Mouse (Mus musculus) limb, embryonic 15.5 days (tissue): Measurements from ENCODE around the gene Eaf2. TPM values are rescaled to one million over a fixed set of nuclear protein-coding genes. Genes with fewer than 3 reads are reported as not detected.
A peak's percentile ranks its signal among the peaks of the same experiment; 100 is the strongest.

Source experiments
- ATAC-seq: fragments of 200-750 bp; cut with Nextera tagmentation; 2 replicates; pipeline ENCODE4 v1.8.0; 2017; ENCODE audit warnings: low read depth, moderate TSS enrichment; ENCODE audit not compliant: insufficient number of reproducible peaks, low FRiP score, low TSS enrichment
- H3K27ac ChIP-seq: fragments of 300-500 bp; sonication (generic); 2 replicates; pipeline ENCODE4 v1.5.1; 2015; ENCODE audit warnings: moderate library complexity, mild to moderate bottlenecking, inconsistent platforms
- H3K27me3 ChIP-seq: fragments of 300-500 bp; sonication (generic); 2 replicates; pipeline ENCODE4 v1.6.1; 2015; ENCODE audit warnings: inconsistent platforms
- H3K36me3 ChIP-seq: fragments of 300-500 bp; sonication (generic); 2 replicates; pipeline ENCODE4 v1.6.1; 2015; ENCODE audit warnings: inconsistent platforms
- H3K4me1 ChIP-seq: fragments of 300-500 bp; sonication (generic); 2 replicates; pipeline ENCODE4 v1.6.1; 2015; ENCODE audit warnings: inconsistent platforms
- H3K4me2 ChIP-seq: fragments of 300-500 bp; sonication (generic); 2 replicates; pipeline ENCODE4 v1.6.1; 2015; ENCODE audit warnings: mild to moderate bottlenecking, inconsistent platforms
- H3K4me3 ChIP-seq: fragments of 300-500 bp; sonication (generic); 2 replicates; pipeline ENCODE4 v1.5.1; 2015; ENCODE audit warnings: mild to moderate bottlenecking, inconsistent platforms
- H3K9ac ChIP-seq: fragments of 300-500 bp; sonication (generic); 2 replicates; pipeline ENCODE4 v1.6.1; 2015; ENCODE audit warnings: inconsistent platforms
- H3K9me3 ChIP-seq: fragments of 300-500 bp; sonication (generic); 2 replicates; pipeline ENCODE4 v1.6.1; 2016; ENCODE audit warnings: inconsistent platforms
- WGBS: fragments of 180-500 bp; shearing (Covaris S2); methylation state at CpG from one replicate; pipeline ENCODE4 v1.1.7; 2015; 5-methylcytosine and 5-hydroxymethylcytosine counted together
- polyA plus RNA-seq: library from polyadenylated mRNA; unstranded; fragments of >200 nt; fragmentation: Nextera tagmentation; extraction: Ambion mirVana; gene quantifications from 2 replicates; pipeline ENCODE4 v1.2.1, GENCODE M21; 2015

Gene Eaf2
- polyA plus RNA-seq = 9.8 and 10.7 TPM in 2 replicates

DNA sequence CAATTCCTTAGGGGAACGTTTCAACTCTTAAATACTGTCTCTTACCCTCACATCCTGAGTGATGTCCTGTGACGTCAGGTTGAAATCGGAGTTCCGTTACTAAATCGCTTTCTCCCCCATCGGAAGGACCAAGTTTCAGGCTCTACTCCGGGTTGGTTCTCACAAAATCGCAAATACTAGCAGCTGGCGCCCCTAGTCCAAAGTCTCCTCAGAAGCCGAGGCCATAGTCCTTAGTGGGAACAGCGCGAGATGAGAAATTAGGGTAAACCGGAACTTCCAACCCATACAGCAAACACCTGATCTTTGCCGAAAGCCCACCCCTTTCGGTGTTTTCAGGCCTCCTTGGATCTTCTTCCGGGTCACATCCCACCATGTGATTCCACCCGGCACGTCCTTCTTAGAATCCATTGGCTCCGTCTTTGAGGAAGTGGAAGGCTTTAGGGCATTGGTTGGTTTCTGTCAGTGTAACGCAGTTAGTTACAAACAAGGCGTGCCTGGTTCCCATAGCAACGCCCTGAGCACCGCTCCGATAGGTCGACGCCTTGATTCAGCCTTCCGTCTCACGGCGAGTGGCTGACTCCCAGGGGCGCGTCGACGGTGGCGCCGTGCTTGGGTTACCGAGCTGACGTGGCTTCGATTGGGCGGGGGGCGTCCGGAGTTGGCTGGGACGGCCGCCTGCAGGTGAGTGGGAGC is at the start of gene Eaf2, which contains the start of gene Golgb1:
Gene Eaf2 (minus strand): TSS at position 421 of the 693 bp plus-strand sequence.
Gene Golgb1 (plus strand): TSS at position 558 of the 693 bp plus-strand sequence.
- Histone ChIP-seq H3K9ac (peak within 1 kb of the TSS; percentile 70), H3K4me3 (peak within 1 kb of the TSS; percentile 80), H3K4me2 (peak within 1 kb of the TSS; percentile 56), H3K27ac (peak within 1 kb of the TSS; percentile 90), H3K27me3 (no peaks in the 10 kb centered on the region), H3K9me3 (no peaks in the 10 kb centered on the region), H3K36me3 (peaks cover 16% of the 10 kb centered on the region), H3K4me1 (peaks cover 6% of the 10 kb centered on the region)
- WGBS = under 1% methylated on average over 43 of the region's 43 CpGs
- ATAC-seq = peak; percentile 100

- Histone ChIP-seq H3K4me3 (no peak overlapping the region), H3K4me1 (no peaks in the 10 kb centered on the region), H3K36me3 (peaks cover 91% of the 10 kb centered on the region), H3K4me2 (no peak overlapping the region), H3K9me3 (no peaks in the 10 kb centered on the region), H3K9ac (no peak overlapping the region), H3K27me3 (no peaks in the 10 kb centered on the region), H3K27ac (no peak overlapping the region)
- no peak for ATAC-seq
- 95% methylated on average over 8 of the region's 8 CpGs for WGBS
These were observed 49.5 kb upstream of the Eaf2 start for GRCm38 (mm10) chr16:36924312-36924711.

DNA sequence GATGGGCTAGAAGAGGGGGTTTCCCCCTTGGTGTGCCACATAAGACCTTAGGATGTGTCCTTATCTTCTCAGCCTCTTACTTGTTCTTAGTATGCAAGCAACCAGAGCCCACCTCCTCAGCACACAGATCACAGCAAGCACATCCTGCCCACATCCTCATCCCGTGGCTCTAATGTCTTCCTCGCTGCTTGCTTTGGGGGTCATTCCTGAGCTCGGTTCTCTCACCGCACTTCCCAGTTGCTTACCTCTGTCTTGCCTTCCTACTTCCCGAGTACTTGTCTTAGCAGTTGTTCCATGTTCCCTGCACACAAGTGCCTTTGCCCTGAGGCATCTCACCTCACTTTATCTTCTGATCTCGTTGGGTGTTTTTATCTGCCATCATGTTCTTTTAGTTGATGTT is 47.2 kb upstream of the Eaf2 start:
- no peak for ATAC-seq
- peaks cover 89% of the 10 kb centered on the region for H3K36me3 ChIP-seq
- no peak overlapping the region for H3K4me3 ChIP-seq
- H3K27me3 ChIP-seq = no peaks in the 10 kb centered on the region
- no peaks in the 10 kb centered on the region for H3K4me1 ChIP-seq
- WGBS = 78% methylated on average over 6 of the region's 6 CpGs
- no peak overlapping the region for H3K27ac ChIP-seq
- H3K4me2 ChIP-seq = no peak overlapping the region
- no peak overlapping the region for H3K9ac ChIP-seq
- H3K9me3 ChIP-seq = no peaks in the 10 kb centered on the region

- no peak overlapping the region for H3K9ac ChIP-seq
- peaks cover 87% of the 10 kb centered on the region for H3K36me3 ChIP-seq
- WGBS = 92% methylated on average over 8 of the region's 8 CpGs
- H3K4me2 ChIP-seq = no peak overlapping the region
- no peaks in the 10 kb centered on the region for H3K4me1 ChIP-seq
- no peak for ATAC-seq
- no peak overlapping the region for H3K27ac ChIP-seq
- no peak overlapping the region for H3K4me3 ChIP-seq
- H3K9me3 ChIP-seq = no peaks in the 10 kb centered on the region
- H3K27me3 ChIP-seq = no peaks in the 10 kb centered on the region
These were observed 46.3 kb upstream of the Eaf2 start for GRCm38 (mm10) chr16:36921067-36921613.

DNA sequence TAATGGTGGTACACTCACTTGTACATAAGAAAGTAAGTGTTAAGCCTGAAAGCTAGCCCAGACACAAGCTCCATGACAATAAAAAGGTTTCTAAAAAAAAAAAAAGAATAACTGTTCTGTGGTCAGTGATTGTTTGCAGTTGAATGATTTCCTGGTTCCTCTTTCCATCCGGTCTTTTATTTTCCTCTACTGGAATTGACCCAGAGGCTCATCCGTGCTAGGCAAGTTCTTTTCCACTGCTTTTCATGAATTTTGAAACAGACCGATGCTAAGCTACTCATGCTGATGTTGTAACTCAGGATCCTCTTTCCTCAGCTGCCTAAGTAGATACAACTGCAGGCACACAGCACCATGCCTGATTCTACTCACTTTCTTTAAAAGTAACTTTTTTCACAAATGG is 45.6 kb upstream of the Eaf2 start:
- Histone ChIP-seq H3K36me3 (peaks cover 87% of the 10 kb centered on the region), H3K4me1 (no peaks in the 10 kb centered on the region), H3K27me3 (no peaks in the 10 kb centered on the region), H3K4me3 (no peak overlapping the region), H3K27ac (no peak overlapping the region), H3K9ac (no peak overlapping the region), H3K4me2 (no peak overlapping the region), H3K9me3 (no peaks in the 10 kb centered on the region)
- ATAC-seq = no peak
- WGBS = 78% methylated on average over 3 of the region's 3 CpGs

DNA sequence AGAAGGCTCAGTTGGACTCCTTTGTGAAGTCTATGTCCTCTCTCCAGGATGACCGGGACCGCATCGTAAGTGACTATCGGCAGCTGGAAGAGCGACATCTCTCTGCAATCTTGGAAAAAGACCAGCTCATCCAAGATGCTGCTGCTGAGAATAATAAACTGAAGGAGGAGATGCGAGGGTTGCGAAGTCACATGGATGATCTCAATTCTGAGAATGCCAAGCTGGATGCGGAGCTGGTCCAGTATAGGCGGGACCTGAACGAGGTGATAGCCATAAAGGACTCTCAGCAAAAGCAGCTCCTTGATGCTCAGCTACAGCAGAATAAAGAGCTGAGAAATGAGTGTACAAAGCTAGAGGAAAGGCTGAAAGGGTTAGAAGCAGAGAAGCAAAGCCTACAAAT is 43.7 kb upstream of the Eaf2 start:
- no peaks in the 10 kb centered on the region for H3K4me1 ChIP-seq
- no peak overlapping the region for H3K9ac ChIP-seq
- H3K4me3 ChIP-seq = no peak overlapping the region
- WGBS = 97% methylated on average over 10 of the region's 10 CpGs
- no peak overlapping the region for H3K27ac ChIP-seq
- H3K4me2 ChIP-seq = no peak overlapping the region
- H3K9me3 ChIP-seq = no peaks in the 10 kb centered on the region
- no peak for ATAC-seq
- peaks cover 91% of the 10 kb centered on the region for H3K36me3 ChIP-seq
- no peaks in the 10 kb centered on the region for H3K27me3 ChIP-seq

GRCm38 (mm10) chr16:36914195-36914594 is 39.4 kb upstream of the Eaf2 start:
- peaks cover 76% of the 10 kb centered on the region for H3K36me3 ChIP-seq
- no peak overlapping the region for H3K9ac ChIP-seq
- H3K9me3 ChIP-seq = no peaks in the 10 kb centered on the region
- no peaks in the 10 kb centered on the region for H3K4me1 ChIP-seq
- no peak overlapping the region for H3K4me3 ChIP-seq
- 76% methylated on average over 5 of the region's 5 CpGs for WGBS
- H3K27ac ChIP-seq = no peak overlapping the region
- no peaks in the 10 kb centered on the region for H3K27me3 ChIP-seq
- no peak for ATAC-seq
- no peak overlapping the region for H3K4me2 ChIP-seq

- no peak overlapping the region for H3K27ac ChIP-seq
- no peak overlapping the region for H3K9ac ChIP-seq
- no peaks in the 10 kb centered on the region for H3K4me1 ChIP-seq
- no peak overlapping the region for H3K4me2 ChIP-seq
- H3K36me3 ChIP-seq = peaks cover 70% of the 10 kb centered on the region
- ATAC-seq = no peak
- H3K27me3 ChIP-seq = no peaks in the 10 kb centered on the region
- WGBS = 87% methylated on average over 13 of the region's 13 CpGs
- H3K9me3 ChIP-seq = no peaks in the 10 kb centered on the region
- no peak overlapping the region for H3K4me3 ChIP-seq
These were observed 37.5 kb upstream of the Eaf2 start for GRCm38 (mm10) chr16:36912311-36912710.

DNA sequence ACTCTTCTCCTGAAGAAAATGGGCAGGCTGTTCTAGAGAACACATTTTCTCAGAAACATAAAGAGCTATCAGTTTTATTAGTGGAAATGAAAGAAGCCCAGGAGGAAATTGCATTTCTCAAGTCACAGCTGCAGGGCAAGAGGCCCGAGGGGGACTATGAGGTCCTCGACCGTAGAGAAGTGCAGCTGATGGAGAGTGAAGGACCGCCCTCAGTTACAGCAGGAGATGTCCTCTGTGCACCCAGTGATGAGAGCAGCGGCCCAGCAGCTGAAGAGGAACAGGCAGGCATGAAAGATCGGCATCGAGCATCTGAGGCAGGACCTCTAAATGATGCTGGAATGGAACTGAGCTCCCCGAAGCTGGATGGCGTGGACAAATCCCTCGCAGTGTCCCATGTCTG is 37.1 kb upstream of the Eaf2 start:
- no peaks in the 10 kb centered on the region for H3K4me1 ChIP-seq
- no peak for ATAC-seq
- WGBS = 78% methylated on average over 10 of the region's 10 CpGs
- H3K36me3 ChIP-seq = peaks cover 70% of the 10 kb centered on the region
- H3K9me3 ChIP-seq = no peaks in the 10 kb centered on the region
- no peak overlapping the region for H3K9ac ChIP-seq
- no peak overlapping the region for H3K27ac ChIP-seq
- H3K4me3 ChIP-seq = no peak overlapping the region
- no peak overlapping the region for H3K4me2 ChIP-seq
- H3K27me3 ChIP-seq = no peaks in the 10 kb centered on the region

- Histone ChIP-seq H3K4me2 (no peak overlapping the region), H3K4me3 (no peak overlapping the region), H3K9me3 (no peaks in the 10 kb centered on the region), H3K27ac (no peak overlapping the region), H3K27me3 (no peaks in the 10 kb centered on the region), H3K36me3 (peaks cover 70% of the 10 kb centered on the region), H3K9ac (no peak overlapping the region), H3K4me1 (no peaks in the 10 kb centered on the region)
- 87% methylated on average over 5 of the region's 5 CpGs for WGBS
- no peak for ATAC-seq
These were observed 28.4 kb upstream of the Eaf2 start for GRCm38 (mm10) chr16:36903156-36903555.

DNA sequence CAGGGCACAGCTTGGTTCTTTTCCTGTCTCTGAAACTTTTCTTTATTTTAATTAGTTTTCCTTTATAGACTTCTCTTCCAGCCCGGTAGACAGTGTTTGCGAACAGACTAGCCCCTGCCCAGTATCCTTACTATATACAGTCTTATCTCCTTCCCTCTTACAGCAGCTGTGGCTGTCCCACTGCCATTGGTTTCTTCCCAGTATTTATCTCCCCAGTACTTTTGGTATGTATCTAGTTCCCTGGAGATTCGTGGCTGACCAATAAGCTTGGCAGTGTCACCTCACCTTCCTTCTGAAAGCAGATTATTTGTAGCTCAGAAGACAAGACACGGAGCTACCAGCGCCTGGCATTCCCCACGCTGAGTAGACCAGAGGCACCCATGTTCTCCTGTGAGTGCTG is 21.9 kb upstream of the Eaf2 start:
- ATAC-seq = no peak

GRCm38 (mm10) chr16:36893317-36893716 is 18.5 kb upstream of the Eaf2 start:
- H3K27me3 ChIP-seq = no peaks in the 10 kb centered on the region
- no peak overlapping the region for H3K4me3 ChIP-seq
- H3K4me1 ChIP-seq = no peaks in the 10 kb centered on the region
- whole genome bisulfite sequencing = 91% methylated on average over 10 of the region's 10 CpGs
- no peak overlapping the region for H3K4me2 ChIP-seq
- no peak overlapping the region for H3K27ac ChIP-seq
- H3K36me3 ChIP-seq = peaks cover 86% of the 10 kb centered on the region
- H3K9ac ChIP-seq = no peak overlapping the region
- no peak for ATAC-seq
- no peaks in the 10 kb centered on the region for H3K9me3 ChIP-seq

More for the DNA sequence above, 21.9 kb upstream of the Eaf2 start:
- no peaks in the 10 kb centered on the region for H3K4me1 ChIP-seq
- H3K27me3 ChIP-seq = no peaks in the 10 kb centered on the region
- H3K36me3 ChIP-seq = peaks cover 87% of the 10 kb centered on the region
- H3K9me3 ChIP-seq = no peaks in the 10 kb centered on the region
- H3K27ac ChIP-seq = no peak overlapping the region
- H3K9ac ChIP-seq = no peak overlapping the region
- no peak overlapping the region for H3K4me2 ChIP-seq
- no peak overlapping the region for H3K4me3 ChIP-seq
- 92% methylated on average over 6 of the region's 6 CpGs for WGBS
